1 mouse cellular context compared by ENCODE assay signal in genomic region chr4:141406516-141407299, GRCm38 (mm10).
A peak's percentile ranks its signal among the peaks of the same experiment; 100 is the strongest.
TF ChIP-seq lines count a peak whose summit lies in the region.

No protein-coding gene starts in this region.

TF ChIP-seq in CH12.LX, 34 proteins besides CTCF, POLR2A, EP300 and RAD21 (continued from another document):
- TF ChIP-seq ZKSCAN1 (IDR thresholded peaks at IDR 0.05; ENCODE audit: borderline replicate concordance, low read depth, low read length) = no peak
- TF ChIP-seq JUND (conservative IDR thresholded peaks at IDR 0.05; ENCODE audit: low read depth, low read length) = no peak
- peak; percentile 55; the same call in 1 of the 2 replicates for TF ChIP-seq MEF2A (IDR thresholded peaks at IDR 0.05; ENCODE audit: borderline replicate concordance, low read depth, low read length)
- TF ChIP-seq ELF1 (IDR thresholded peaks at IDR 0.05; ENCODE audit: low read depth, low read length) = no peak
- no peak for TF ChIP-seq KAT2A (IDR thresholded peaks at IDR 0.05; ENCODE audit: insufficient replicate concordance, low read length)
- no peak for TF ChIP-seq ZNF384 (IDR thresholded peaks at IDR 0.05; ENCODE audit: low read depth, low read length)
- TF ChIP-seq PAX5 (IDR thresholded peaks at IDR 0.05; ENCODE audit: low read length) = no peak
- no peak for TF ChIP-seq USF1 (IDR thresholded peaks at IDR 0.05; ENCODE audit: low read depth, low read length)
- TF ChIP-seq CHD2 (IDR thresholded peaks at IDR 0.05; ENCODE audit: low read length) = no peak
- TF ChIP-seq SMC3 (IDR thresholded peaks at IDR 0.05; ENCODE audit: low read depth, low read length) = peak; percentile 93
- no peak for TF ChIP-seq ZMIZ1 (IDR thresholded peaks at IDR 0.05; ENCODE audit: low read depth, low read length)
- peak; percentile 39; the same call in 1 of the 2 replicates for TF ChIP-seq ZC3H11A (IDR thresholded peaks at IDR 0.05; ENCODE audit: low read depth, low read length)
- TF ChIP-seq IRF4 (IDR thresholded peaks at IDR 0.05; ENCODE audit: low read depth, low read length) = peak; percentile 6; the same call in 1 of the 2 replicates
- TF ChIP-seq HCFC1 (IDR thresholded peaks at IDR 0.05; ENCODE audit: low read depth, low read length) = no peak
- TF ChIP-seq MAFK (IDR thresholded peaks at IDR 0.05; ENCODE audit: insufficient replicate concordance, low read length) = no peak
- no peak for TF ChIP-seq UBTF (IDR thresholded peaks at IDR 0.05; ENCODE audit: low read depth, low read length)
- no peak for TF ChIP-seq JUN (IDR thresholded peaks at IDR 0.05; ENCODE audit: insufficient read depth, low read depth, low read length)
- TF ChIP-seq POLR2AphosphoS2 (IDR thresholded peaks at IDR 0.05; ENCODE audit: low read depth, low read length) = no peak
